Mouse (Mus musculus): Measurements from ENCODE around the gene Prox2. TPM values are rescaled to one million over a fixed set of nuclear protein-coding genes. Genes with fewer than 3 reads are reported as not detected.

The Prox2 gene
- polyA plus RNA-seq, 1 experiment from 2014 or later, result 2.9 TPM

GRCm38 (mm10) chr12:85126986-85127603 is 16.5 kb upstream of the Prox2 start:
- Histone ChIP-seq H3K36me3 (ENCODE audit: control insufficient read depth, insufficient read depth, low read length) (peaks cover 97% of the 10 kb centered on the region), H3K27me3 (ENCODE audit: control insufficient read depth, insufficient read depth, low read length) (no peaks in the 10 kb centered on the region), H3K4me3 (ENCODE audit: control insufficient read depth in 1 of 2, insufficient read depth in 1 of 2, low read depth in 1 of 2, low read length in 2 of 2) (no peak overlapping the region), H3K4me1 (ENCODE audit: control insufficient read depth in 2 of 2, insufficient read depth in 2 of 2, low read length in 2 of 2) (no peaks in the 10 kb centered on the region), H3K9me3 (ENCODE audit: control insufficient read depth, low read length) (no peaks in the 10 kb centered on the region), H3K9ac (ENCODE audit: low read length) (no peak overlapping the region), H3K27ac (replicated peaks in 1 of 2; ENCODE audit: control insufficient read depth in 1 of 2, insufficient read depth in 1 of 2, low read depth in 2 of 2, low read length in 2 of 2) (no peak overlapping the region), H3K4me2 (ENCODE audit: low read length) (no peak overlapping the region)
- 78% methylated on average over 8 of the region's 8 CpGs for WGBS
- no peak for ATAC-seq (ENCODE audit: insufficient number of reproducible peaks, insufficient read depth, low FRiP score, low read depth)

- no peaks in the 10 kb centered on the region for H3K4me1 ChIP-seq (ENCODE audit: control insufficient read depth in 2 of 2, insufficient read depth in 2 of 2, low read length in 2 of 2)
- H3K4me3 ChIP-seq (ENCODE audit: control insufficient read depth in 1 of 2, insufficient read depth in 1 of 2, low read depth in 1 of 2, low read length in 2 of 2), result no peak overlapping the region
- peaks cover 98% of the 10 kb centered on the region for H3K36me3 ChIP-seq (ENCODE audit: control insufficient read depth, insufficient read depth, low read length)
- H3K9ac ChIP-seq (ENCODE audit: low read length), result no peak overlapping the region
- ATAC-seq (ENCODE audit: insufficient number of reproducible peaks, insufficient read depth, low FRiP score, low read depth), result no peak
- H3K27me3 ChIP-seq (ENCODE audit: control insufficient read depth, insufficient read depth, low read length), result no peaks in the 10 kb centered on the region
- no peaks in the 10 kb centered on the region for H3K9me3 ChIP-seq (ENCODE audit: control insufficient read depth, low read length)
- H3K27ac ChIP-seq (replicated peaks in 1 of 2; ENCODE audit: control insufficient read depth in 1 of 2, insufficient read depth in 1 of 2, low read depth in 2 of 2, low read length in 2 of 2), result no peak overlapping the region
- 96% methylated on average over 5 of the region's 5 CpGs for WGBS
- H3K4me2 ChIP-seq (ENCODE audit: low read length), result no peak overlapping the region
These were observed 14.2 kb upstream of the Prox2 start for GRCm38 (mm10) chr12:85124751-85125150.

GRCm38 (mm10) chr12:85123645-85124044 is 13.1 kb upstream of the Prox2 start:
- no peak overlapping the region for H3K9ac ChIP-seq (ENCODE audit: low read length)
- ATAC-seq (ENCODE audit: insufficient number of reproducible peaks, insufficient read depth, low FRiP score, low read depth), result no peak
- H3K4me1 ChIP-seq (ENCODE audit: control insufficient read depth in 2 of 2, insufficient read depth in 2 of 2, low read length in 2 of 2), result no peaks in the 10 kb centered on the region
- H3K9me3 ChIP-seq (ENCODE audit: control insufficient read depth, low read length), result no peaks in the 10 kb centered on the region
- H3K27ac ChIP-seq (replicated peaks in 1 of 2; ENCODE audit: control insufficient read depth in 1 of 2, insufficient read depth in 1 of 2, low read depth in 2 of 2, low read length in 2 of 2), result no peak overlapping the region
- peaks cover 100% of the 10 kb centered on the region for H3K36me3 ChIP-seq (ENCODE audit: control insufficient read depth, insufficient read depth, low read length)
- H3K4me3 ChIP-seq (ENCODE audit: control insufficient read depth in 1 of 2, insufficient read depth in 1 of 2, low read depth in 1 of 2, low read length in 2 of 2), result no peak overlapping the region
- WGBS, result 83% methylated on average over 11 of the region's 11 CpGs
- H3K4me2 ChIP-seq (ENCODE audit: low read length), result no peak overlapping the region
- no peaks in the 10 kb centered on the region for H3K27me3 ChIP-seq (ENCODE audit: control insufficient read depth, insufficient read depth, low read length)

- no peak overlapping the region for H3K4me3 ChIP-seq (ENCODE audit: control insufficient read depth in 1 of 2, insufficient read depth in 1 of 2, low read depth in 1 of 2, low read length in 2 of 2)
- H3K27me3 ChIP-seq (ENCODE audit: control insufficient read depth, insufficient read depth, low read length), result no peaks in the 10 kb centered on the region
- H3K36me3 ChIP-seq (ENCODE audit: control insufficient read depth, insufficient read depth, low read length), result peaks cover 100% of the 10 kb centered on the region
- no peak for ATAC-seq (ENCODE audit: insufficient number of reproducible peaks, insufficient read depth, low FRiP score, low read depth)
- WGBS, result 87% methylated on average over 9 of the region's 9 CpGs
- no peaks in the 10 kb centered on the region for H3K9me3 ChIP-seq (ENCODE audit: control insufficient read depth, low read length)
- H3K27ac ChIP-seq (replicated peaks in 1 of 2; ENCODE audit: control insufficient read depth in 1 of 2, insufficient read depth in 1 of 2, low read depth in 2 of 2, low read length in 2 of 2), result no peak overlapping the region
- no peaks in the 10 kb centered on the region for H3K4me1 ChIP-seq (ENCODE audit: control insufficient read depth in 2 of 2, insufficient read depth in 2 of 2, low read length in 2 of 2)
- H3K9ac ChIP-seq (ENCODE audit: low read length), result no peak overlapping the region
- no peak overlapping the region for H3K4me2 ChIP-seq (ENCODE audit: low read length)
These were observed 12.6 kb upstream of the Prox2 start for GRCm38 (mm10) chr12:85123108-85123530.

- Histone ChIP-seq H3K4me3 (ENCODE audit: control insufficient read depth in 1 of 2, insufficient read depth in 1 of 2, low read depth in 1 of 2, low read length in 2 of 2) (no peak overlapping the region), H3K27me3 (ENCODE audit: control insufficient read depth, insufficient read depth, low read length) (no peaks in the 10 kb centered on the region), H3K36me3 (ENCODE audit: control insufficient read depth, insufficient read depth, low read length) (peaks cover 94% of the 10 kb centered on the region), H3K27ac (replicated peaks in 1 of 2; ENCODE audit: control insufficient read depth in 1 of 2, insufficient read depth in 1 of 2, low read depth in 2 of 2, low read length in 2 of 2) (no peak overlapping the region), H3K9me3 (ENCODE audit: control insufficient read depth, low read length) (no peaks in the 10 kb centered on the region), H3K4me2 (ENCODE audit: low read length) (no peak overlapping the region), H3K9ac (ENCODE audit: low read length) (no peak overlapping the region), H3K4me1 (ENCODE audit: control insufficient read depth in 2 of 2, insufficient read depth in 2 of 2, low read length in 2 of 2) (no peaks in the 10 kb centered on the region)
- no peak for ATAC-seq (ENCODE audit: insufficient number of reproducible peaks, insufficient read depth, low FRiP score, low read depth)
- 86% methylated on average over 9 of the region's 9 CpGs for WGBS
These were observed 11.4 kb upstream of the Prox2 start for GRCm38 (mm10) chr12:85121806-85122459.

- Histone ChIP-seq H3K36me3 (ENCODE audit: control insufficient read depth, insufficient read depth, low read length) (peaks cover 63% of the 10 kb centered on the region), H3K4me1 (ENCODE audit: control insufficient read depth in 2 of 2, insufficient read depth in 2 of 2, low read length in 2 of 2) (peaks cover 7 to 28% of the 10 kb centered on the region in 2 experiments), H3K9ac (ENCODE audit: low read length) (no peak overlapping the region), H3K4me3 (ENCODE audit: control insufficient read depth in 1 of 2, insufficient read depth in 1 of 2, low read depth in 1 of 2, low read length in 2 of 2) (no peak overlapping the region), H3K27ac (replicated peaks in 1 of 2; ENCODE audit: control insufficient read depth in 1 of 2, insufficient read depth in 1 of 2, low read depth in 2 of 2, low read length in 2 of 2) (no peak overlapping the region), H3K9me3 (ENCODE audit: control insufficient read depth, low read length) (no peaks in the 10 kb centered on the region), H3K27me3 (ENCODE audit: control insufficient read depth, insufficient read depth, low read length) (no peaks in the 10 kb centered on the region), H3K4me2 (ENCODE audit: low read length) (no peak overlapping the region)
- WGBS, result 71% methylated on average over 7 of the region's 7 CpGs
- no peak for ATAC-seq (ENCODE audit: insufficient number of reproducible peaks, insufficient read depth, low FRiP score, low read depth)
These were observed 5.1 kb upstream of the Prox2 start for GRCm38 (mm10) chr12:85115678-85116077.

- ATAC-seq (ENCODE audit: insufficient number of reproducible peaks, insufficient read depth, low FRiP score, low read depth), result no peak
- Histone ChIP-seq H3K36me3 (ENCODE audit: control insufficient read depth, insufficient read depth, low read length) (peaks cover 46% of the 10 kb centered on the region), H3K9ac (ENCODE audit: low read length) (no peak overlapping the region), H3K4me3 (ENCODE audit: control insufficient read depth in 1 of 2, insufficient read depth in 1 of 2, low read depth in 1 of 2, low read length in 2 of 2) (no peak overlapping the region), H3K27me3 (ENCODE audit: control insufficient read depth, insufficient read depth, low read length) (no peaks in the 10 kb centered on the region), H3K4me1 (ENCODE audit: control insufficient read depth in 2 of 2, insufficient read depth in 2 of 2, low read length in 2 of 2) (peaks cover 10 to 33% of the 10 kb centered on the region in 2 experiments), H3K4me2 (ENCODE audit: low read length) (no peak overlapping the region), H3K9me3 (ENCODE audit: control insufficient read depth, low read length) (no peaks in the 10 kb centered on the region), H3K27ac (replicated peaks in 1 of 2; ENCODE audit: control insufficient read depth in 1 of 2, insufficient read depth in 1 of 2, low read depth in 2 of 2, low read length in 2 of 2) (no peak overlapping the region)
- 80% methylated on average over 3 of the region's 3 CpGs for WGBS
These were observed 3.4 kb upstream of the Prox2 start for GRCm38 (mm10) chr12:85113917-85114316.

Data from heart, embryonic 14.5 days (tissue).